Mouse (Mus musculus): Measurements from ENCODE around the gene Selenoo. TPM values are rescaled to one million over a fixed set of nuclear protein-coding genes. Genes with fewer than 3 reads are reported as not detected.
A peak's percentile ranks its signal among the peaks of the same experiment; 100 is the strongest.

Gene Selenoo
- polyA plus RNA-seq, 1 experiment, result 38.3 TPM

DNA sequence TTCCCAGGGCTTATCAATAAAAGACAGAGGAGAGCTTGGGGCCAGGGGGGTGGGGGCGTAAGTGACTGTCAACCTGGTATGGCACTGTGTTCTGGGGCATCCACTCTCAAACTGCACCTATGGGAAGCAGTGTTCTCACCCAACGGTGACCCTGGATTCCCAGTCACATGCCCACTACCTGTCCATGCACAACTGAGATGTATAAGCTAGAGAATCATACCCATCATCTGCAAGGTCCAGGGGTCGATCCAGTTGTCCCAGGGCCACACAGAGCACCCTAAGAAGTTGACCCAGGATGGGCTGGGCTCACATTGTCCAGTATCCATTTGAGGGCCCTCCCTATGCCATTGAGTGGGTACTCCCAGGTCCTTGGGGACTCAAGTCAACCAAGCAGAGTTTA is 35.4 kb downstream of the Selenoo start:
- DNase-seq (ENCODE audit: extremely low spot score in 1 of 2, low spot score in 1 of 2), result no peak

DNA sequence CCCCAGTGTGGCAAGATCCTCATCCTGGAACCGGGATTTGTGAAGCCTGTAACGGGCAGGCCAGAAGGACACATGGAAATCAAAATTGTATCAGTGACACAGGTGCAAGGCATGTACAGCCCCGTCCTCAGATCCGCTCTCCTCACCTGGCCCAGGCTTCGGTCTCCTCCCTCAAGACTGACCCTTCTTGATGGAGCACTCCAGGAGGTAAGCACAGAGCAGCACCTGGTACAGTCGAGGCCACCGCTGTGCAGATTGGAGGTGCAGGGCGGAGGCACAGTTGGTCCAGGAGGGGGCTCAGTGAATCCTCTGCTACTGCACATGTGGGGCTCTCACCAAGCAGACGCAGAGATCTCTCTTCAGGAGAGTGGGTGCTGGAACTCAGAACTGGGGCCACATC is 36.5 kb downstream of the Selenoo start:
- DNase-seq (ENCODE audit: extremely low spot score in 1 of 2, low spot score in 1 of 2), result no peak

DNA sequence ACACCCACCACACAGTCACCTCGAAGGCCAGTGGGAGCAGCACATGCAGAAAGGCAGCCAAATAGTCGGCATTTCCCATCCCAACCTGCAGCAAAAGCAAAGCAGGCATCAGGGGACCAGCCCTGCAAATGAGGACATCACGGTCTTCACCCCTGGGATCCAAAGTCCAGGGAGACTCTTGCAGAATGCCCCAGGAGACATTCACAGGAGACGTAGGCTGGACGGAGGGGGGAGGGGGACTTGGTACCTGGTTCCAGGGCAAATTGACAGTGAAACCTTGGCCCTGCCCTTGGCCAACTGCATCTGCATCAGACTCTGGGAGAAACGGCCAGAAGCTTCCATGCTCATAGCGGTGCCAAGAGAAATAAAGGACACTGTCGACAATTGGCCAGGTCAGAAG is 37.7 kb downstream of the Selenoo start:
- DNase-seq (ENCODE audit: extremely low spot score in 1 of 2, low spot score in 1 of 2), result no peak

DNA sequence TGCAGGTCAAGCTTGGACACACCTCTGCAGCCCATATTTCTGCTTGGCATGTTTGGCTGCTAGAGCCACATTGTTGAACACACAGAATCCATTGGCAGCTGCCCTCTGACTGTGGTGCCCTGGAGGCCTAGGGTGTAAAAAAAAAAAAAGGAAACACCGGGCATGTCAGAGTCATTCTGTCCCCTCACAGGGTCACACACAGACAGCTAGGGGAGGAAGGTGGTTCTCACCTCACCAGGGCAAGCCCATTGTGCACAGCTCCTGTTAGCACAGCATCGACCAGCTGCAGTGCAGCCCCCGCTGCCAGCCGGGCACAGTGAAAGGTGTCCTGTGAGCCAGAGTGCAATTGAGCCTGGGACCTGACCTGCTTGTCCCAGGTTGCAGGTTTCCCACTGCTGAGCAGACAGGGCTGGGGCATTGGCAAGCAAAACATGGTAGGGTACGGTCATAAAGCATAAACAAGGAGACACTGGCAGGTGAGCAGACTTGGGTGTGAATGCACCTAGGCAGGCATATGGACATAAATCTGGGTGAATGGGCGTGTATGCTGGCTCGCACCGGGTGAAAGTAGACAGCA is 38.6 kb downstream of the Selenoo start:
- DNase-seq (ENCODE audit: extremely low spot score in 1 of 2, low spot score in 1 of 2), result no peak

DNA sequence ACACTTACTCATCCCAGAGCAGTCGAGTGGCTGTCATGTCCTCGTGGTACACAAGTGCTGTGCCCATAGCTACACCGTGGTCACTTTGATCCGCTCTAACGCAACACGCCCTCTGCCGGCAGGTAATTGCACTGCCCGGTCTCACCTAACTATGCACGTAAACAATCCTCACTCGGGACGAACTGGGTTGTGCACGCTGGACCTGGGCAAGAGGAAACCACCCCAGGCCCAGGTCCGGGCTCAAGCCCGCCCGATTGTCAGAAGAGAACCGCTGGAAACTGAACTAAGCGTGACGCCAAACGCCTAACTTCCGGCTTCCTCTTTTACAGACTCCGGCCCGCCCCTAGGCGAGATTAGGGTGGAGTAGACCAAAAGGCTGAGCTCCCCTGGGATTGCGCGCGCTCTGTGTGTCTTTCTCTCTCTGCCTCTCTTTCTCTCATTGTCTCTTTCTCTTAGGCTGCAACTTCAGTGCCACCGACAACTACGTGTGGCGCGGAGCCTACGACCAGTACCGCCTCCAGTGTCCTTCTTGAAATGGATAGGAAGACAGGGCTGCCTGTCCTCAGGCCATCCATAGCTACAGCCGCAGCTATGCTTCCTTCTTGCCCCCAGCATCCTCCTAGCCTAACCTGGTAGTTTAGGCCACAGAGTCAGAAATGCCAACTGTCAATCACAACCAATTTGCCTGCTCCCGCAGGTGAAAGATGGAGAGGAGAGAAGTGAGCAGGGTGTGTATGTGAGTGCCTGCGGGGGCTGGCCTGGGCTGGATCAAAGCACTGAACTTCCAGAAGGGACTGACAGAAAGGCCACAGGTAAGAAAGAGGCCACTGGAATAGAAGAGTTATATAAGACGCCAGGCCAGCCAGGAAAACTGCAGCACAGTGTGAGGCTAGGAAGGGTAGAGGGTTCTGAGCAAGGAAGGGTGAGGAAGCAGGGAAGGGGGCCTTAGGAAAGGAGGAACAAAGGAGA is 39.8 kb downstream of the Selenoo start, which contains the start of gene Hdac10:
Gene Hdac10, minus strand, starts transcription at position 319 of the 969 bp plus-strand sequence.
- DNase-seq (ENCODE audit: extremely low spot score in 1 of 2, low spot score in 1 of 2), result peak; percentile 67 to 90

DNA sequence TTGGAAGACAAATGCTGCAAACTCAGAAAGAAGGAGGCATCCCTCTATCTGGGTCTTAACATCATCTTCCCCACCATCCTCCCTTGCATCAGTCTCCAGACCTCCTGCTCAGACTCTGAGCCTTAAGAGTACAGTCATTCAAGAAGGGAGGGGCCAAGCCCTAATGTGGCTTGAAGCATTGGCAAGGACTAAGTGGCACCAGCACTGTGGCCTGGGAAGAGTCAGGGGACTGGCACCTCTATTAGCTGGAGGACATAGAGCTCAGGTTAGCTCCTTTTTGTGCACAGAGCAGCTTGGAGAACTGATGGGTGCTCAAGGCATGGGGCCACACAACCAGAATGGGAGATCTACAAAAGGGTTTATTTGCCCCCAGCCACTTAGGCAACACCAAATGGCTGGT is 41.4 kb downstream of the Selenoo start:
- no peak for DNase-seq (ENCODE audit: extremely low spot score in 1 of 2, low spot score in 1 of 2)

DNA sequence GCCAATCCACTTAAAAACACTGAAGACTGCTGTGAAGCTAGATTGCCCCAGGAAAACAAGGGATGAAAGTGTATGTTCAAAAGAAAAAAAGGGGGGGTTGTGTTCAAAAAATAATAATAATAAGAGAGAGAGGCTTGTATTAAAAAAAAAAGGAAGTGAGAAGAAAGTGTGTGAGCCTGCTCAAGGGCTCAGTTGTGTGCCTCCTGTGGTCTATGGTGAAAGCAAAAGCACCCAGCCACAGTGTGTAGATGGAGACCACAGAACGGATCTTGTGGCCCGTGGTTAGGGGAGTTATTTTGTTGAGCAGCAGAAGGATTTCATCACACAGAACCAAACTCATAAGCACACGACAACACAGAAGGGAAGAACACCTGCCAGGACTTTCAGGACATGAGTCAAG is 42.4 kb downstream of the Selenoo start:
- DNase-seq (ENCODE audit: extremely low spot score in 1 of 2, low spot score in 1 of 2), result no peak

DNA sequence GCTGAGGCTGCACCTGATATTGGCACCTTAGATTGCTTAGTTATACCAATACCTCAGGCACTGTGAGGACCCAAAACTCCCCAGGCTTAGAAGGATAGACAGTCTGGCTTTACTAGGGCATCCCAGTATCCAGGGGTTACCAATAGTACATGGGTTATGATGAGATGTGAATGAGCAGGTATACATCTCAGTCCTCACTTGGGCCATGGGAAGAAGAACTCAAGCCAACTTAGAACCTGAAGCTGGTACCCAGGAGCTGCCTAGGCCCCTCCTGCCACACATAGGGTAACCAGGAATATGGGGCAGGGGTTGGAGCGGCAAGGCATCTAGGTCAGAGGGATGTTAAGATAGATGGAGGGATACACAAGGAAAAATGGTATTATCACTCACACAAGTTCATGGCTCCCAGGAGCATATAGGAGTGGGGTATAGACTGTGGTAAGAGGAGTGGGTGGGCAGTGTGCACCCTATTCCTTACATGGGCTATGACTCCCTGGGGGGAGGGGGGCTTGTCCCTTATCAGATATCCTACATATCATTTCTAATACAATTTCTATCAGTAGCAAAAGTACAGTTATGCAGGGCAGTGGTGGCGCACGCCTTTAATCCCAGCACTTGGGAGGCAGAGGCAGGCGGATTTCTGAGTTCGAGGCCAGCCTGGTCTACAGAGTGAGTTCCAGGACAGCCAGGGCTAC is 47.7 kb downstream of the Selenoo start:
- DNase-seq (ENCODE audit: extremely low spot score in 1 of 2, low spot score in 1 of 2), result no peak

DNA sequence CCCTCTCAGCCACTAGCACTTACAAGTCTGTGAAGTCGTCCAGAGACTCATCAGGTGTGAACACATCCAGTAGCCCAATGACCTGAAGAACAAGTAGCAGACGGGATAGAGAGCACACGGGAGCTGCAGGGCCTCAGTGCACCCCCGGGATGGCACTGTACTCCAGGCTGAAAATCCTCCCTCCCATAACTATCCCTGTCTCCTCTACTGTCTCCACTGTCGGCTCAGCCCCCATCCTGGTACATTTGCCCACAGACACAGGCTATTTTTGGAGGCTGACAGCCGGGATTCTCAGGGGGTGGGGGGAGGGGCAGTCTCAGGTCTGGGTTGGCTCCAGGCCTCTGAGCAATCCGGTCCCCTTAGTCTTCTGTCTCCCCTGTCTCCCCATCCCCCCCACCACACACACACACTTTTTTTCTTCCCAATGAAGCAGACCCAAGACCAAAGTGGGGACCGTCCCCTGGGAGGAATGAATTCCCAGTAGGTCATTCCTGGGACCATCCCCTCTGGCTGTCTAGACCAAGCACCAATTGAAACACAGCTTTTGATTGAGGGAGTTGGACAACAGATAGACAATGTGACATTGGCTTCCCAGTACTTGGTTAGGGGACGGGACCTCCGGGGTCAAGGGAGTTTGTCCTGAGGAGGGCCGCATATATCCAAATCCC is 48.6 kb downstream of the Selenoo start:
- DNase-seq (ENCODE audit: extremely low spot score in 1 of 2, low spot score in 1 of 2), result no peak

DNA sequence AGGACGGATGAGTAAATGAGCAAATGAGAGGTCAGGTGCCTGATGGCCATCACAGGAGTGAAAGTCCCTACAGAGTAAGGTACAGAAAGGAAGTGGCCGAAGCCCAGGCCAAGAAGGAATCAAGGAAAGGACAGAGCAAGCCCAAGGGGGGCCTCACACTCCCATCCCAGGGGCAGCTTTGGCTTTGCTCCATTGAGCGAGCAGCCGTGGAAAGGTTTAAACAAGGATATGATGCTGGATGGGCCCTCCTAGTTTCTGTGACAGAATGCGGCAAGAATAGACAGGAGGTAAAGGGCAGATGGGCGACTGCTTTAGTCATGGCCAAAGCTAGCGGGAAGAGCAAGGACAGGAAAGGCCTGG is 49.1 kb downstream of the Selenoo start:
- DNase-seq (ENCODE audit: extremely low spot score in 1 of 2, low spot score in 1 of 2), result no peak

DNA sequence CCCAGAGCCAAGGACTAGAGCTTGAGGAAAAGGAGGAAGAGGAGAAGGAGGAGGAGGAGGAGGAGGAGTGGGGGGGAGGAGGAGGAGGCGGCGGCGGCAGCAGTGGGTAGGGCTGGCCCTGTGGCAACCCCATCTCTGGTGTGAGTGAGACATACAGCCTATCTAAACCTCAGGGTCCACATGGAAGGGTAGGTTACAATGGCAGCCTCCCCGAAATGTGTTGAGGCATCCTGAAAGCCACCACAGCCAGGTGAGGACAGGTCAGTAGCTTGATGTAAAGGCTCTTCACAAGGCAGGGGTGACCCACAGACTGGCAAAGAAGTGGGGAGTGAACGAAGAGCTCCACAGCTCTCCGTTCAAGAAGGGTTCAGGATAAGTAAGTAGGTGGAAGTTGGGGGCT is 49.6 kb downstream of the Selenoo start:
- no peak for DNase-seq (ENCODE audit: extremely low spot score in 1 of 2, low spot score in 1 of 2)

DNA sequence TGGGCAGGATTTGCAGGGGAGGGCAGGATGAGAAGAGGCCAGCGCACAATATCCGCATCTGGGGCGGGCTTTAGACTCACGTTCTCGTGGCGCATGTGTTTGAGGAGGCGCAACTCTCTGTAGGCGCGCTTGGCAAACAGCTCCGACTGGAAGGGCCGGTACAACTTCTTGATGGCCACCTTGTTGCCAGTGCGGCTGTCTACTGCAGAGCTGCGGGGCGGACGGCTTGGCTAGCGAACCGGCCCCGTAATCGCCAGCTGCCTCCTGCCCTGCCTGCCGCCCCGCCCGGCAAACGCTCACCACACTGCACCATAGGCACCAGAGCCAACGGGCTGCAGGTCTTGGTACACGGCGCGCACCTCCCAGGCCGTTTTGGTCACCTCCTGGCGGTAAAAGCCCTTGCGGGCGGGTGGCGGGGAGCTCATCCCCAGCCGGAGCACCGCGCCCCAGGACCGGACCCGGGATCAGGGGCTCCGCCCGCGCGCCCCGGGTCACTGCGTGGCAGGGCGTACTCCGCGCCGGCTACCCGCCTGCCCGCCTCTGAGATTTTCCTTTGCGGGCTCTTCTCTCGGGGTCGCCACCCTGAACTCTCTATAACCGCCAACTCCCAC is 51.3 kb downstream of the Selenoo start:
- peak; percentile 57 to 84 for DNase-seq (ENCODE audit: extremely low spot score in 1 of 2, low spot score in 1 of 2)

DNA sequence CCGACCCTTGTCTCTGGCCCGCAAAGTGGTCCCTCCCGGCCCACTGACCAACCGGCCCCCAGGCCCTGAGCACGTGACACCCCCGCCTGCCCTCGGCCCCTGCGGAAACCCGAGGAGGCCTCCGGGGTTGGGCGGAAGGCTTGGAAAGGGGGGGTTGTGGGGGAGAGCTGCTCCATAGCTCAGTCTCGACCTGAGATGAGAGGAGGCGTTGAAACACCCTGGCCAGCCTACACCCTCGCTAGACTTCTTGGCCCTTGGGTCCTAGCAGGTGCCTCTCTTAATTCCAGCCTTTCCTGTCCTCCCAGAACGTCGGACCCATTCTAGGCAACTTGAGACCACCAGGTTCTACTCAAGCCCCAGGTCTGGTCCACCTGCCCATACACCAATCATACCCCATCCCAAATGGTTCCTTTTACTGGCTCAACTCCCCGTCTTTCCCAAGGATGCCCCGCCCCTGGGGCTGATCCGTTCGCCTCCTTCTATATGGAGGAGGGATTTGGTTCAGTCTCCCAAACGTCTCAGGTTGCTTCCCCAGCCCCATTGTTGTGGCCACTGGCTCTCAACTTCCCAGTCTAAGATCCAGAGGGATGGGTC is 51.9 kb downstream of the Selenoo start, which contains the start of gene Mapk12:
Gene Mapk12, minus strand, starts transcription at position 45 of the 594 bp plus-strand sequence.
- peak in 1 of 2 experiments; percentile 37 for DNase-seq (ENCODE audit: extremely low spot score in 1 of 2, low spot score in 1 of 2)

DNA sequence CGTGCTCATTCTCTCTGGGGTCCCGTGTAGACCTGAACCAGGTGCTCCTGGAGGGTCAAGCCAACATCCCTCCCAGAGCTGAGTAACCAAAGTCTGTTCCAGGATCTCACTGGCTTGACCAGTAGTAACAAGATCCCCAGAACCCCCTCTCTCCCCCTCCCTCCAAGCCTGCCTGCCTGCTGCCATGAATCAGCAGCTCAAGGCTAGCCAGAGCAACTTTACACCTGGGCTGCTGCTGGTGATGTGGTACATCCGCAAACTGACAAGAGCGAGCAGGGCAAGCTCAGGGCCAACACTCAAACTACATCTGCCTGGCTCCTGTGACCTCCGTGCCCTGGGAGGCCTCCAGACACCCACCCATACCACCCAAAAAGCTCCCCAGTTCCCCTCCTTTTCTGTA is 52.6 kb downstream of the Selenoo start:
- no peak for DNase-seq (ENCODE audit: extremely low spot score in 1 of 2, low spot score in 1 of 2)

DNA sequence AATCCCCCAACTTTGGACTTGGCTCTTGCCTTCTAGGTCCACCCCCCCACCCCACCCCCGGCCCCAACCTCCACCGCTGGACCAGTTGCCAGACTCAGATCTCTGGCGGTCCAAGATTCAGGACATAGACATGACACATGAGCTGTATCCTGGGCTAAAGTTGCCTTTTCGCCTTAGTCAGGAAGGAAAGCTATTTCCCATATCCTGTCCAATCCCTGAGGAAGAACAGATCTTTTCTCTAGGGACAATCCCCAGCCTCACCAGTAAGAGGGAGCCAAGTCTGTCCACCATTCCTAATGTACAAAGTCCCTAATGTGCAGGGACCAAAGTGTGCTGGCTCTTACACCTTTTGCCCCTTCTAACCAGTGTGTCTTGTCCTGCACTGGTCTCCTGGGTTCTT is 53.0 kb downstream of the Selenoo start:
- DNase-seq (ENCODE audit: extremely low spot score in 1 of 2, low spot score in 1 of 2), result no peak

DNA sequence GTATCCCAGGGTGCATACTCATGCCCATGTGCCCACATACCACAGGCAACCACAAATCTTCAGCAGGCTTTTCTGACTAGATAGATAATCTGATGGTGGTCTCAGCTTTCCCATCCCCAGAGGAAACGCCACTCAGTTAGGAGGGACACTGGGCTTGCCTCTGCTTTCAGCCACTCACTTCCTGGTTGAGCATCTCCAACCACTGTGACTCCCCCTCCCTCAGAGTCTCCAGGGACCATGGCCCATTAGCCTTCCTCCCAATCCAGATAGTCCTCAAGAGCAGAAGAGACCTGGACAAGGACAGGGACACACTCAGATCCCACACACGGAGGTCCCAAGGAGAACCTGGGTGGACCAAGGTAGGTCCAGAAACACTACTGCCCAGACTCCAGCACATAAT is 54.2 kb downstream of the Selenoo start:
- DNase-seq (ENCODE audit: extremely low spot score in 1 of 2, low spot score in 1 of 2), result no peak

DNA sequence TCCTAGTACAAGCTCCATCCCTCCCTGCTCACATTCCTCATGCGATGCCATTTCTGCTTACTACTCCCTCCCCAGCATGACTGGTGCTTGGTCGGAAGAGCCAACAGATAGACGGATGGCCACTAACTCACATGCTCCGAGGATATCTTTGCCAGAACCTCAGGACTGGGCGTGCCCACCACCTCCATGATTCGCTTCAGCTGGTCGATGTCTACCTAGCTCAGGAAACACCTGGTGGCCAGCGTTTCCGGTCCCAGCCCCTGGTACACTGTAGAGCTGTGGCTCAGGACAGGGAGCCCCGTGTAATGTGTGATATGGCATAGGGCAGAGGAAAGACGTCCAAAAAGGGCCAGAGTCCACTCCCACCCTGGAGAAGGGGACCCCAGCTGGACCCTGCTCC is 56.1 kb downstream of the Selenoo start:
- DNase-seq (ENCODE audit: extremely low spot score in 1 of 2, low spot score in 1 of 2), result no peak

DNA sequence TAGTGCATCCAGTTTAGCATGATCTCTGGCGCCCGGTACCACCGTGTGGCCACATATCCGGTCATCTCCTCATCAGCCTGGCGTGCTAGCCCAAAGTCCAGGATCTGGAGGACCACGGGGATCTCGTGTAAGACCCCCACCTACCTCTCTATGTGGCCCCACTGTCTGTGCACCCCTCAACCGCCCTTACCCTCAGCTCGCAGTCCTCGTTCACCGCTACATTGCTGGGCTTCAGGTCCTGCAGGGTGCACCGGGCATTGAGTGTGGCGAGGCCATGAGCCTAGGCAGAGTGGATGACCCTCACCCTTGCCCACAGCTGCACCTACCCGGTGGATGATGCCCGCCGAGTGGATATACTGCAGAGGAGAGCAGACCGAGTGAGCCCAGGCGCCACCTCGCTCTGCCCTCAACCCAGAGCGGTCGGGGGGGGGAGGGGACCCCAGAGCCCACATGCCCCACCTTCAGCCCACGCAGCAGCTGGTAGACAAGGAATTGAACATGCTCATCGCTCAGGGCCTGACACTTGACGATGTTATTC is 57.0 kb downstream of the Selenoo start:
- DNase-seq (ENCODE audit: extremely low spot score in 1 of 2, low spot score in 1 of 2), result no peak

DNA sequence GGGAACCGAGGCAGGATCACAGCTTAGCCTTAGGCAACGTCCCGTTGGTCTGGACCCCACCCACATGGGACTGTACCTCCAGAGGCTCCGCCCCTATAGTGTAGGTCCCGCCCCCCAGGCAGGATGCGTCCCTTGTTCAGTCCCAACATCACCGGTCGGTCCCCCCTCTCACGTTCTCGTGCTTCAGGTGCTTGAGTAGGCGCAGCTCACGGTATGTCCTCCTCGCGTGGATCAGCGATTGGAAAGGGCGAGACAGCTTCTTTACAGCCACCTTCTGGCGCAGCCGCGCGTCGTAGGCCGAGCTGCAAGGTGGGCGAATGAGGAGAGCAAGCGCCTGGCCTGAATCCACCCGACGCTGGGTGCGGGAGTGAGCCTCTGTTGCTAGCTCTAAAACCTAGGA is 57.7 kb downstream of the Selenoo start:
- DNase-seq (ENCODE audit: extremely low spot score in 1 of 2, low spot score in 1 of 2), result peak; percentile 76 to 82

DNA sequence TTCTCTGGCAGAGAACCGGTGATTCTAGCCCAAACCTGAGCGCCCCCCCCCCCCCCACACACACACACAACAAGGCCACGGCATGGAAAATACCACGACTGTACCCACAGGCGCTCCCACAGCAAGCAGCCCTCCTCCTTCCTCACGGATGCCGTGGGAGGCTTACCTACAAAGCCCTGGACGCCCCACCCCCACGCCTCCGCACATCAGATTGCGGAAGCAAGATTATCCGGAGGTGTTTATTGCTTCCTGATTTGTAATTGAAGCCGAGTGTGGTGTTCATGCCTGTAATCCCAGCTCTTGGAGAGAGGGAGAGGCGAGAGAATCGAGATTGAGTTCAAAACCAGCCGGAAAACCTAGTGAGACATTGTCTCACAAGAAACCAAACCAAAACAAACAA is 58.1 kb downstream of the Selenoo start:
- peak in 1 of 2 experiments; percentile 78 for DNase-seq (ENCODE audit: extremely low spot score in 1 of 2, low spot score in 1 of 2)

All from frontal cortex, adult 2 months (tissue).